Mouse (Mus musculus): ENCODE measurements at regions not wholly inside any gene's neighbourhood (a gene's known extent, or its start where the extent isn't known, plus 50 kb on each side); places are given as distances from the start of the nearest gene placed in this dataset.

GRCm38 (mm10) chr15:97499821-97500385 lies 205.7 kb downstream of the Rpap3 start:
- H3K9ac ChIP-seq = no peak overlapping the region
- 0 out of 2 replicates have a peak, but pooled peaks cover 6% of the 10 kb centered on the region for H3K9me3 ChIP-seq (replicated peaks)
- no peaks in the 10 kb centered on the region for H3K36me3 ChIP-seq
- no peak overlapping the region for H3K4me3 ChIP-seq (replicated peaks)
- no peak overlapping the region for H3K27ac ChIP-seq
- DNase-seq (no peak), ATAC-seq (ENCODE audit: low read depth) (no peak)
- H3K27me3 ChIP-seq = no peaks in the 10 kb centered on the region
- no peaks in the 10 kb centered on the region for H3K4me1 ChIP-seq (replicated peaks)
- H3K4me2 ChIP-seq = no peak overlapping the region
- 60% methylated on average over 4 of the region's 4 CpGs for WGBS (ENCODE audit: insufficient replicate concordance)

GRCm38 (mm10) chr15:97499240-97499639 lies 206.4 kb downstream of the Rpap3 start:
- no peak overlapping the region for H3K4me2 ChIP-seq
- no peaks in the 10 kb centered on the region for H3K4me1 ChIP-seq (replicated peaks)
- WGBS (ENCODE audit: insufficient replicate concordance) = 71% methylated on average over 5 of the region's 5 CpGs
- no peak for DNase-seq
- H3K27ac ChIP-seq = no peak overlapping the region
- H3K4me3 ChIP-seq (replicated peaks) = no peak overlapping the region
- ATAC-seq (ENCODE audit: low read depth) = no peak
- H3K9me3 ChIP-seq (replicated peaks) = 0 out of 2 replicates have a peak, but pooled peaks cover 6% of the 10 kb centered on the region
- no peaks in the 10 kb centered on the region for H3K27me3 ChIP-seq
- no peaks in the 10 kb centered on the region for H3K36me3 ChIP-seq
- no peak overlapping the region for H3K9ac ChIP-seq

- no peak for DNase-seq
- 65% methylated on average over 3 of the region's 3 CpGs for WGBS (ENCODE audit: insufficient replicate concordance)
Observed at GRCm38 (mm10) chr15:97498375-97498774, 207.2 kb downstream of the Rpap3 start.

DNA sequence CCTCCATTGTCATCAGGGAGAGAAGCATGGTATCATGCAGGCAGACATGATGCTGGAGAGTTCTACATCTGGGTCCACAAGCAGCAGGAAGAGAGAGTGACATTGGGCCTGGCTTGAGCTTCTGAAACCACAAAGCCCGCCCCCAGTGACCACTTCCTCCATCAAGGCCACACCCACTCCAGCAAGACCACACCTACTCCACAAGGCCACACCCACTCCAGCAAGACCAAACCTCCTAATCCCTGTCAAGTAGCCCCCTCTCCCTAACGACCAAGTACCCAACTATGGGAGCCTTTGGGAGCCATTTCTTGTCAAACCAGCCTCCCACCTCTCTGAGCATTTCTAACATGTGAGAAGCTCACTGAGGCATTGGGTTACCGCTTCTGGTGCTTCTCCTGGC lies 209.6 kb downstream of the Rpap3 start:
- 69% methylated on average over 3 of the region's 3 CpGs for WGBS (ENCODE audit: insufficient replicate concordance)
- Histone ChIP-seq H3K27ac (no peak overlapping the region), H3K4me2 (no peak overlapping the region), H3K9me3 (replicated peaks) (0 out of 2 replicates have a peak, but pooled peaks cover 6% of the 10 kb centered on the region), H3K4me1 (replicated peaks) (no peaks in the 10 kb centered on the region), H3K36me3 (no peaks in the 10 kb centered on the region), H3K4me3 (replicated peaks) (no peak overlapping the region), H3K27me3 (no peaks in the 10 kb centered on the region), H3K9ac (no peak overlapping the region)
- DNase-seq = no peak
- ATAC-seq (ENCODE audit: low read depth) = no peak

More at GRCm38 (mm10) chr15:97498375-97498774, 207.2 kb downstream of the Rpap3 start:
- Histone ChIP-seq H3K27me3 (no peaks in the 10 kb centered on the region), H3K9me3 (replicated peaks) (0 out of 2 replicates have a peak, but pooled peaks cover 6% of the 10 kb centered on the region), H3K4me2 (no peak overlapping the region), H3K9ac (no peak overlapping the region), H3K27ac (no peak overlapping the region), H3K4me3 (replicated peaks) (no peak overlapping the region), H3K4me1 (replicated peaks) (no peaks in the 10 kb centered on the region), H3K36me3 (no peaks in the 10 kb centered on the region)
- no peak for ATAC-seq (ENCODE audit: low read depth)

DNA sequence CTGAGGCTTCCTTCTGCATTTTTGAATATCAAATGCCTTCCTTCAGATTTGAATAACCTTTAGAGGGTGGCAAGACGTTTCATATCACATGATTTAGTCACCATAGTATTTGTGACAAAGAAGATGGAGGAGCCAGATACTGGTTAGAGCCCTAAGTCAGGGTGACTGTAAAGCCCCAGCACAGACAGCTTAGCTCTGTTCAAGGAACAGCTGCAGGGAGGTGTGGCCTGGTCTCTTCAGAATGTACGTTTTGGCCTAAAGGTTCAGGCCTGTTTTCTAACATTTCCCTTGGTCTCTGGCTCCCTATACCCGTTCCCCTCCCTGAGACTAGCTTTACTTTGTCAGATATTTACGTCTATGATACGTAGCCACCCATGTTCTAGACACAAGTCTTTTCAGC lies 212.3 kb downstream of the Rpap3 start:
- DNase-seq (no peak), ATAC-seq (ENCODE audit: low read depth) (no peak)
- Histone ChIP-seq H3K4me3 (replicated peaks) (no peak overlapping the region), H3K9ac (no peak overlapping the region), H3K4me1 (replicated peaks) (no peaks in the 10 kb centered on the region), H3K27ac (no peak overlapping the region), H3K36me3 (no peaks in the 10 kb centered on the region), H3K9me3 (replicated peaks) (0 out of 2 replicates have a peak, but pooled peaks cover 6% of the 10 kb centered on the region), H3K4me2 (no peak overlapping the region), H3K27me3 (no peaks in the 10 kb centered on the region)
- 60% methylated on average over 5 of the region's 5 CpGs for WGBS (ENCODE audit: insufficient replicate concordance)

- DNase-seq (no peak), ATAC-seq (ENCODE audit: low read depth) (no peak)
- H3K4me2 ChIP-seq = no peak overlapping the region
- H3K27me3 ChIP-seq = no peaks in the 10 kb centered on the region
- H3K9me3 ChIP-seq (replicated peaks) = 0 out of 2 replicates have a peak, but pooled peaks cover 6% of the 10 kb centered on the region
- H3K4me3 ChIP-seq (replicated peaks) = no peak overlapping the region
- WGBS (ENCODE audit: insufficient replicate concordance) = 69% methylated on average over 7 of the region's 7 CpGs
- no peaks in the 10 kb centered on the region for H3K4me1 ChIP-seq (replicated peaks)
- no peaks in the 10 kb centered on the region for H3K36me3 ChIP-seq
- H3K27ac ChIP-seq = no peak overlapping the region
- no peak overlapping the region for H3K9ac ChIP-seq
Observed at GRCm38 (mm10) chr15:97491796-97492195, 213.8 kb downstream of the Rpap3 start.

- H3K4me1 ChIP-seq (replicated peaks) = no peaks in the 10 kb centered on the region
- H3K27ac ChIP-seq = no peak overlapping the region
- no peaks in the 10 kb centered on the region for H3K27me3 ChIP-seq
- no peak overlapping the region for H3K4me2 ChIP-seq
- H3K4me3 ChIP-seq (replicated peaks) = no peak overlapping the region
- no peaks in the 10 kb centered on the region for H3K9me3 ChIP-seq (replicated peaks)
- no peak overlapping the region for H3K9ac ChIP-seq
- ATAC-seq (ENCODE audit: low read depth) = no peak
- DNase-seq = no peak
- 77% methylated on average over 2 of the region's 2 CpGs for WGBS (ENCODE audit: insufficient replicate concordance)
- no peaks in the 10 kb centered on the region for H3K36me3 ChIP-seq
Observed at GRCm38 (mm10) chr15:97487425-97487824, 218.2 kb downstream of the Rpap3 start.

DNA sequence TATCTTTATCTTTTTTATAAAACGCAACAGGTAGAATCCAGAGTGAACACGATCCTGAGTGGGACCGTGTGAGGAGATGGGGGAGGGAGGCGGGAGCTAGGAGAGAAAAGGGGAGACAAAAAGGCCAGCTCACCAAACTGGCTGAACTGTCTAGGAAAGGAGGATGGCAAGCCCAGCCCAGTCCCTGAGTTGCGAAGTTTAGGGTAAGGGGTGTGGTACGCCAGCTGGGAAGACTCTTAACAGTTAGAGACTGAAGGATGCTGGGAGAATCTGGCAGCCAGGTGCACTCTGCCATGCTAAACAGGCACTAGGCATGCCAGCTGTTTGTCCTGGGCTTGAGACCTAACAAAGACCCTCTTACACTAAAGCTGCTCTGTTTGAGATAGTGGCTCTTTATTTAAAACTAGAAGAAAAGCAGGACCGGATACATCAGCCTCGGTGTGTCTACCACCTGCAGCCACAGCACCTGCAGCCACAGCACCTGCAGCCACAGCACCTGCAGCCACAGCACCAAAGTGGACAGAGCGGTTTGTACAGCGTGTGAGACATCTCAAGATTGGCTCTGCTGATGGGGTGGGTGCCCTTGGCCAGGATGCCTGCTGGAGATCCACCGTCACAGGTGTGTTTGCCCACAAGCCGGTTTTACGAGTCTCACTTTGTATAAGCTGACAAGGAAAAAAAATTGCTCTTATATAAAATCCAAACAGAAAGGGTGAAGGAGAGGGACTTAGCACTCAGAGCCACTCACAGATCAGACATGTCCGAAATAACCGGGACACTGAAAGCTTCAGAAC lies 225.1 kb upstream of the Amigo2 start:
- WGBS (ENCODE audit: insufficient replicate concordance) = 74% methylated on average over 15 of the region's 15 CpGs
- no peak overlapping the region for H3K27ac ChIP-seq
- H3K36me3 ChIP-seq = no peaks in the 10 kb centered on the region
- no peaks in the 10 kb centered on the region for H3K27me3 ChIP-seq
- ATAC-seq (ENCODE audit: low read depth) = no peak
- no peak overlapping the region for H3K4me2 ChIP-seq
- no peaks in the 10 kb centered on the region for H3K9me3 ChIP-seq (replicated peaks)
- H3K9ac ChIP-seq = no peak overlapping the region
- no peak overlapping the region for H3K4me3 ChIP-seq (replicated peaks)
- H3K4me1 ChIP-seq (replicated peaks) = 0 out of 2 replicates have a peak, but pooled peaks cover 5% of the 10 kb centered on the region
- no peak for DNase-seq

DNA sequence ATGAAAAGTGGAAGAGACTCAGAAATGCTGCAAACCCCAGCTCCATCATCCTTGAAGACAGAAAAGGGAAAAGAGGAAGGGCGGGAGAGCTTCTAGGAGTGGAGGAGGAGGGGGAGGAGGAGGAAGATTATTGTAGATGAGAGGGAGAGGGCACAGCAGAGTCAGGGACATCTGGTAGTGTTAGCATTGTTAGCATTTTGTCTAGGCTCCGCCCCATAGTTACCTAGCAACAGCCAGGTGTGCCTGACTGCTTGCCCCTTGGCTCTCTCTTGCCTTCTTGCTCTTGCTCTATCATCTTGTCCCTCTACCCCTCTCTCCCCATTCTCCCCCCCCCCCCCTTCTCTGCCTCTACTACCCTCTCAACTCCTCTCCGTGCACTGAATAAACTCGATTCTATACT lies 224.4 kb upstream of the Amigo2 start:
- DNase-seq (no peak), ATAC-seq (ENCODE audit: low read depth) (no peak)
- Histone ChIP-seq H3K4me3 (replicated peaks) (no peak overlapping the region), H3K9me3 (replicated peaks) (no peaks in the 10 kb centered on the region), H3K27me3 (no peaks in the 10 kb centered on the region), H3K9ac (no peak overlapping the region), H3K36me3 (no peaks in the 10 kb centered on the region), H3K27ac (no peak overlapping the region), H3K4me1 (replicated peaks) (0 out of 2 replicates have a peak, but pooled peaks cover 5% of the 10 kb centered on the region), H3K4me2 (no peak overlapping the region)
- 70% methylated on average over 4 of the region's 4 CpGs for whole genome bisulfite sequencing (ENCODE audit: insufficient replicate concordance)

- DNase-seq (no peak), ATAC-seq (ENCODE audit: low read depth) (no peak)
- Histone ChIP-seq H3K27me3 (no peaks in the 10 kb centered on the region), H3K4me3 (replicated peaks) (no peak overlapping the region), H3K4me1 (replicated peaks) (0 out of 2 replicates have a peak, but pooled peaks cover 5% of the 10 kb centered on the region), H3K36me3 (no peaks in the 10 kb centered on the region), H3K27ac (no peak overlapping the region), H3K9ac (no peak overlapping the region), H3K9me3 (replicated peaks) (no peaks in the 10 kb centered on the region), H3K4me2 (no peak overlapping the region)
- WGBS (ENCODE audit: insufficient replicate concordance) = 62% methylated on average over 19 of the region's 19 CpGs
Observed at GRCm38 (mm10) chr15:97469684-97470344, 222.7 kb upstream of the Amigo2 start.
